Mouse (Mus musculus) olfactory bulb, adult 2 months (tissue): ENCODE measurements around the gene Chd2.

Experiments
- CTCF ChIP-seq: fragments of 200-500 bp; IDR thresholded peaks from 2 replicates; pipeline ENCODE4 v1.5.1; 2012; ENCODE audit warnings: low read depth, mild to moderate bottlenecking, low read length, moderate library complexity; ENCODE audit not compliant: insufficient read depth
- POLR2A ChIP-seq: fragments of 200-500 bp; IDR thresholded peaks from 2 replicates; pipeline ENCODE4 v1.6.1; 2012; ENCODE audit warnings: mild to moderate bottlenecking, low read depth, low read length, moderate library complexity; ENCODE audit not compliant: insufficient read depth

GRCm38 (mm10) chr7:73489261-73489660 is 52.4 kb downstream of the Chd2 start:
- no peak for TF ChIP-seq CTCF
- TF ChIP-seq POLR2A = no peak
